Mouse (Mus musculus): Measurements from ENCODE around the gene Cd19.

DNA sequence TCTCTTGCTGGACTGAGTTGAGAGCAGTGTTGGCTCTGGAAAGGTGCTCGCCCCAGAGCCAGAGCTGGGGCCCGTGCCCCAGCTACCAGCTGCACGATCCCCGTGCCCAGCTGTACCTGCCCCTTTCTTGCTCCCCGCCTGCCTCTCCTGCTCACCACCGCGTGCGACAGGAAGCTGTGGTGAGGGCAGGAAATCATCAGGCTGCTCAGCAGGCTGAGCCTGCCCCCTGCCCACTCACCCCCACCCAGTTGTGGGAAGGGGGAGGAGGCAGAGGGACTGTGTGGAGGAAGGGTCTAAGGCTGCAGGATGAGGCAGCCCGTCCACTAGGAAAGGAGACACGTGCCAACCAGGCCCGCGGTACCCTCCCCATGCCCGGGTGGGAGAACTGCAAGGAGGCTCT lies 45.3 kb downstream of the Cd19 start, which contains the start of gene Lat:
- TF ChIP-seq POLR2A (IDR thresholded peaks at IDR 0.05; ENCODE audit: extremely low read depth, insufficient read depth, low read length) (no peak), CTCF (IDR thresholded peaks at IDR 0.05; ENCODE audit: low read depth, low read length) (no peak)
